Mouse (Mus musculus) brain, embryonic 14.5 days (tissue): ENCODE measurements around the gene Dhcr7.

ENCODE experiments used
- CTCF ChIP-seq: fragments of 200-500 bp; IDR thresholded peaks from 2 replicates; pipeline ENCODE4 v1.5.1; 2012; ENCODE audit warnings: inconsistent platforms, mild to moderate bottlenecking, moderate library complexity, borderline replicate concordance; ENCODE audit not compliant: insufficient read depth, insufficient read length; ENCODE audit errors: extremely low read depth
- POLR2A ChIP-seq: fragments of 200-500 bp; IDR thresholded peaks from 2 replicates; pipeline ENCODE4 v1.6.1; 2012; ENCODE audit warnings: mild to moderate bottlenecking, inconsistent platforms, borderline replicate concordance; ENCODE audit not compliant: poor library complexity, insufficient read depth, insufficient read length, severe bottlenecking; ENCODE audit errors: extremely low read depth

GRCm38 (mm10) chr7:143883717-143884116, 60.8 kb downstream of the Dhcr7 start:
- TF ChIP-seq CTCF (no peak), POLR2A (no peak)
